Mouse (Mus musculus) urinary bladder, postnatal 14 days (tissue): Measurements from ENCODE around the gene Rln3.
A peak's percentile ranks its signal among the peaks of the same experiment; 100 is the strongest.
"Not testable (repeated sequence)": the region's sequence is repeated elsewhere in the genome, so short reads cannot be mapped to it uniquely, and the experiment has no call there.

Source experiments
- DNase-seq: peaks from one replicate; pipeline ENCODE4 v3.0.0; 2021; ENCODE audit warnings: low spot score

The Rln3 gene

GRCm38 (mm10) chr8:84019738-84020137, 25.1 kb downstream of the Rln3 start:
- DNase-seq: no peak

- no peak for DNase-seq
These were observed 29.0 kb downstream of the Rln3 start for GRCm38 (mm10) chr8:84015833-84016232.

- no peak for DNase-seq
These were observed 32.2 kb downstream of the Rln3 start for GRCm38 (mm10) chr8:84012499-84013165.

GRCm38 (mm10) chr8:84011705-84012498, 32.9 kb downstream of the Rln3 start, which contains the start of gene 2210011C24Rik:
TSS of gene 2210011C24Rik (minus strand) at chr8:84012171.
- peak; percentile 41 for DNase-seq

GRCm38 (mm10) chr8:84010625-84011611, 33.9 kb downstream of the Rln3 start:
- peak; percentile 77 for DNase-seq

- DNase-seq: peak; percentile 88
These were observed 34.9 kb downstream of the Rln3 start for GRCm38 (mm10) chr8:84009876-84010275.

GRCm38 (mm10) chr8:84008362-84008761, 36.4 kb downstream of the Rln3 start:
- no peak for DNase-seq

- not testable (repeated sequence) for DNase-seq
These were observed 39.3 kb downstream of the Rln3 start for GRCm38 (mm10) chr8:84005502-84005901.

GRCm38 (mm10) chr8:84004533-84005201, 40.1 kb downstream of the Rln3 start:
- peak; percentile 94 for DNase-seq

- DNase-seq: no peak
These were observed 41.1 kb downstream of the Rln3 start for GRCm38 (mm10) chr8:84003612-84004246.

- no peak for DNase-seq
These were observed 41.7 kb downstream of the Rln3 start for GRCm38 (mm10) chr8:84002957-84003611.

GRCm38 (mm10) chr8:84001281-84002000, 43.4 kb downstream of the Rln3 start, which contains the start of gene 1700067K01Rik:
TSS of gene 1700067K01Rik (plus strand) at chr8:84001502.
- DNase-seq: no peak

GRCm38 (mm10) chr8:83999825-84000224, 45.0 kb downstream of the Rln3 start:
- DNase-seq: no peak

- no peak for DNase-seq
These were observed 45.6 kb downstream of the Rln3 start for GRCm38 (mm10) chr8:83999057-83999705.

- DNase-seq: peak; percentile 59
These were observed 46.4 kb downstream of the Rln3 start for GRCm38 (mm10) chr8:83998231-83999056.

- no peak for DNase-seq
These were observed 47.2 kb downstream of the Rln3 start, which contains the start of gene Samd1 for GRCm38 (mm10) chr8:83997511-83998141. TSS of gene Samd1 (plus strand) at chr8:83997672.
